Mouse (Mus musculus): ENCODE measurements around the gene Olfr138. TPM values are rescaled to one million over a fixed set of nuclear protein-coding genes. Genes with fewer than 3 reads are reported as not detected.

Olfr138 gene
- polyA plus RNA-seq (2016; fragmentation: Nextera tagmentation; extraction: Ambion mirVana), result not detected in 2 replicates

GRCm38 (mm10) chr17:38260735-38261134, at the start of gene Olfr138:
Gene Olfr138, plus strand, starts transcription at chr17:38261035.
- DNase-seq (ENCODE audit: low spot score), result no peak
- no peaks in the 10 kb centered on the region for H3K36me3 ChIP-seq
- no peaks in the 10 kb centered on the region for H3K27me3 ChIP-seq (ENCODE audit: insufficient read depth, poor library complexity, severe bottlenecking)
- no peak within 1 kb of the TSS for H3K27ac ChIP-seq
- no peaks in the 10 kb centered on the region for H3K4me1 ChIP-seq (replicated peaks)
- no peak within 1 kb of the TSS for H3K4me3 ChIP-seq
- H3K9me3 ChIP-seq, result no peaks in the 10 kb centered on the region
- 86% methylated on average over 1 of the region's 1 CpGs for WGBS

- Histone ChIP-seq H3K4me1 (replicated peaks) (no peaks in the 10 kb centered on the region), H3K9me3 (peaks cover 8% of the 10 kb centered on the region; the same call in 1 of the 2 replicates), H3K36me3 (no peaks in the 10 kb centered on the region), H3K4me3 (no peak within 1 kb of the TSS), H3K27me3 (ENCODE audit: insufficient read depth, poor library complexity, severe bottlenecking) (no peaks in the 10 kb centered on the region), H3K27ac (no peak within 1 kb of the TSS)
- DNase-seq (ENCODE audit: low spot score), result no peak
Observed at GRCm38 (mm10) chr17:38307470-38307869, 46.6 kb downstream of the Olfr138 start, which contains the start of gene Olfr137. Gene Olfr137, minus strand, starts transcription at chr17:38307570.

Other genes with a start within 250 kb of the Olfr138 start
- gene Olfr129, start 201.0 kb upstream of the Olfr138 start, polyA plus RNA-seq (2016; fragmentation: Nextera tagmentation; extraction: Ambion mirVana), result not detected in 2 replicates
- gene Olfr130, start 197.1 kb upstream of the Olfr138 start, polyA plus RNA-seq (2016; fragmentation: Nextera tagmentation; extraction: Ambion mirVana), result not detected in 2 replicates
- not detected in 2 replicates for gene Olfr131, start 172.3 kb upstream of the Olfr138 start, polyA plus RNA-seq (2016; fragmentation: Nextera tagmentation; extraction: Ambion mirVana)
- gene Olfr132, start 126.5 kb upstream of the Olfr138 start, polyA plus RNA-seq (2016; fragmentation: Nextera tagmentation; extraction: Ambion mirVana), result not detected in 2 replicates
- gene Olfr133, start 115.8 kb upstream of the Olfr138 start, polyA plus RNA-seq (2016; fragmentation: Nextera tagmentation; extraction: Ambion mirVana), result not detected in 2 replicates
- not detected in 2 replicates for gene Olfr134, start 89.6 kb upstream of the Olfr138 start, polyA plus RNA-seq (2016; fragmentation: Nextera tagmentation; extraction: Ambion mirVana)
- gene Olfr135, start 56.7 kb upstream of the Olfr138 start, polyA plus RNA-seq (2016; fragmentation: Nextera tagmentation; extraction: Ambion mirVana), result not detected in 2 replicates
- gene Olfr137, start 46.5 kb downstream of the Olfr138 start, polyA plus RNA-seq (2016; fragmentation: Nextera tagmentation; extraction: Ambion mirVana), result not detected in 2 replicates
- not detected in 2 replicates for gene Olfr136, start 68.8 kb downstream of the Olfr138 start, polyA plus RNA-seq (2016; fragmentation: Nextera tagmentation; extraction: Ambion mirVana)
- not detected in 2 replicates for gene Esp36, start 159.2 kb downstream of the Olfr138 start, polyA plus RNA-seq (2016; fragmentation: Nextera tagmentation; extraction: Ambion mirVana)

Measured in hindbrain, embryonic 10.5 days (tissue).